ENCODE assay signal across 12 mouse cellular contexts in genomic region chr11:95257930-95258329, GRCm38 (mm10). TPM values are rescaled to one million over a fixed set of nuclear protein-coding genes. Genes with fewer than 3 reads are reported as not detected.
DNase-seq lines count a peak whose midpoint lies in the region; ATAC-seq and TF ChIP-seq lines count a peak whose summit lies in the region.
"Had no signal": no experiment of that assay in that cellular context is flagged by ENCODE, and none has a peak within 500 bp of the region (broad histone marks: within the 10 kb centered on the region; RNA-seq: fewer than 3 reads in every experiment).

No protein-coding gene starts in this region.

- no peak for TF ChIP-seq CTCF in liver, postnatal 0 days (IDR thresholded peaks at IDR 0.05; ENCODE audit: low read depth)

- WGBS in forebrain, embryonic 13.5 days: 58% methylated on average over 4 of the region's 4 CpGs
- WGBS in forebrain, embryonic 12.5 days: 56% methylated on average over 4 of the region's 4 CpGs
- 62% methylated on average over 4 of the region's 4 CpGs for WGBS in limb, embryonic 11.5 days
- WGBS in limb, embryonic 10.5 days: 66% methylated on average over 4 of the region's 4 CpGs
- WGBS in forebrain, embryonic 15.5 days: 57% methylated on average over 4 of the region's 4 CpGs
- WGBS in liver, postnatal 0 days (ENCODE audit: insufficient replicate concordance): 49% methylated on average over 4 of the region's 4 CpGs

- no peak overlapping the region for H3K4me3 ChIP-seq in forebrain, embryonic 13.5 days
- no peak overlapping the region for H3K4me3 ChIP-seq in forebrain, embryonic 12.5 days (replicated peaks)
- H3K4me3 ChIP-seq in limb, embryonic 11.5 days (ENCODE audit: low read depth, low read length): no peak overlapping the region
- no peak overlapping the region for H3K4me3 ChIP-seq in limb, embryonic 10.5 days
- H3K4me3 ChIP-seq in forebrain, embryonic 15.5 days: no peak overlapping the region
- H3K4me3 ChIP-seq in liver, postnatal 0 days (ENCODE audit: low read depth, low read length): no peak overlapping the region

- H3K9ac ChIP-seq in forebrain, embryonic 13.5 days: no peak overlapping the region
- no peak overlapping the region for H3K9ac ChIP-seq in forebrain, embryonic 12.5 days
- H3K9ac ChIP-seq in limb, embryonic 11.5 days (ENCODE audit: low read length): no peak overlapping the region
- no peak overlapping the region for H3K9ac ChIP-seq in forebrain, embryonic 15.5 days (replicated peaks)
- H3K9ac ChIP-seq in liver, postnatal 0 days (replicated peaks): no peak overlapping the region
- H3K9ac ChIP-seq: liver, embryonic 14.5 days had no signal

- H3K36me3 ChIP-seq in forebrain, embryonic 13.5 days (ENCODE audit: poor library complexity, severe bottlenecking): no peaks in the 10 kb centered on the region
- no peaks in the 10 kb centered on the region for H3K36me3 ChIP-seq in forebrain, embryonic 12.5 days (replicated peaks)
- H3K36me3 ChIP-seq in limb, embryonic 11.5 days (ENCODE audit: control insufficient read depth, insufficient read depth, low read length): no peaks in the 10 kb centered on the region
- H3K36me3 ChIP-seq in limb, embryonic 10.5 days: no peaks in the 10 kb centered on the region
- H3K36me3 ChIP-seq in forebrain, embryonic 15.5 days: no peaks in the 10 kb centered on the region
- H3K36me3 ChIP-seq in liver, postnatal 0 days (replicated peaks; ENCODE audit: insufficient read depth, low read length): no peaks in the 10 kb centered on the region
- H3K36me3 ChIP-seq: midbrain, embryonic 10.5 days had no signal

- DNase-seq in limb, embryonic 11.5 days (ENCODE audit: low spot score): no peak
- DNase-seq in limb, embryonic 10.5 days (ENCODE audit: low spot score): no peak
- DNase-seq in liver, postnatal 0 days: no peak
- no peak for DNase-seq in embryo, embryonic 10 days (ENCODE audit: low spot score)
- DNase-seq in adrenal gland, adult 8-10 months: no peak

- H3K27ac ChIP-seq in forebrain, embryonic 13.5 days: no peak overlapping the region
- H3K27ac ChIP-seq in forebrain, embryonic 12.5 days: no peak overlapping the region
- no peak overlapping the region for H3K27ac ChIP-seq in limb, embryonic 11.5 days (replicated peaks; ENCODE audit: low read depth, low read length)
- no peak overlapping the region for H3K27ac ChIP-seq in limb, embryonic 10.5 days
- no peak overlapping the region for H3K27ac ChIP-seq in forebrain, embryonic 15.5 days (replicated peaks)
- no peak overlapping the region for H3K27ac ChIP-seq in liver, postnatal 0 days (ENCODE audit: low read depth)
- H3K27ac ChIP-seq: liver, embryonic 14.5 days had no signal

- H3K9me3 ChIP-seq in forebrain, embryonic 13.5 days (replicated peaks): no peaks in the 10 kb centered on the region
- H3K9me3 ChIP-seq in forebrain, embryonic 12.5 days: no peaks in the 10 kb centered on the region
- no peaks in the 10 kb centered on the region for H3K9me3 ChIP-seq in limb, embryonic 11.5 days (ENCODE audit: control insufficient read depth, low read length)
- no peaks in the 10 kb centered on the region for H3K9me3 ChIP-seq in limb, embryonic 10.5 days (replicated peaks)
- no peaks in the 10 kb centered on the region for H3K9me3 ChIP-seq in forebrain, embryonic 15.5 days
- no peaks in the 10 kb centered on the region for H3K9me3 ChIP-seq in liver, postnatal 0 days (ENCODE audit: low read length)
- H3K9me3 ChIP-seq: midbrain, embryonic 10.5 days had no signal

- H3K27me3 ChIP-seq in forebrain, embryonic 13.5 days: peaks cover 12% of the 10 kb centered on the region
- peaks cover 43% of the 10 kb centered on the region for H3K27me3 ChIP-seq in forebrain, embryonic 12.5 days
- H3K27me3 ChIP-seq in limb, embryonic 11.5 days (ENCODE audit: control insufficient read depth, insufficient read depth, low read length): no peaks in the 10 kb centered on the region
- H3K27me3 ChIP-seq in limb, embryonic 10.5 days (ENCODE audit: low read depth, poor library complexity, severe bottlenecking): peaks cover 14% of the 10 kb centered on the region; the same call in 1 of the 2 replicates
- no peaks in the 10 kb centered on the region for H3K27me3 ChIP-seq in forebrain, embryonic 15.5 days
- H3K27me3 ChIP-seq in liver, postnatal 0 days (ENCODE audit: insufficient read depth, low read length): no peaks in the 10 kb centered on the region

- ATAC-seq in forebrain, embryonic 13.5 days: no peak
- ATAC-seq in forebrain, embryonic 12.5 days (ENCODE audit: low FRiP score): no peak
- no peak for ATAC-seq in limb, embryonic 11.5 days (ENCODE audit: insufficient number of reproducible peaks, low FRiP score, low TSS enrichment, low read depth)
- no peak for ATAC-seq in forebrain, embryonic 15.5 days (replicated peaks)
- ATAC-seq in liver, postnatal 0 days: no peak

- peaks cover 15% of the 10 kb centered on the region for H3K4me1 ChIP-seq in forebrain, embryonic 13.5 days
- H3K4me1 ChIP-seq in forebrain, embryonic 12.5 days: peaks cover 16% of the 10 kb centered on the region
- H3K4me1 ChIP-seq in limb, embryonic 11.5 days (ENCODE audit: control insufficient read depth, insufficient read depth, low read length): no peaks in the 10 kb centered on the region
- H3K4me1 ChIP-seq in limb, embryonic 10.5 days: peaks cover 18% of the 10 kb centered on the region
- H3K4me1 ChIP-seq in forebrain, embryonic 15.5 days: peaks cover 16% of the 10 kb centered on the region
- peaks cover 16% of the 10 kb centered on the region for H3K4me1 ChIP-seq in liver, postnatal 0 days (ENCODE audit: insufficient read depth)

- TF ChIP-seq EP300 in liver, postnatal 0 days (IDR thresholded peaks at IDR 0.05; ENCODE audit: low read depth): no peak

- H3K4me2 ChIP-seq in forebrain, embryonic 13.5 days: peak overlapping the region; percentile 82
- no peak overlapping the region for H3K4me2 ChIP-seq in forebrain, embryonic 12.5 days
- H3K4me2 ChIP-seq in limb, embryonic 11.5 days (ENCODE audit: low read depth, severe bottlenecking): peak overlapping the region; percentile 82; the same call in 1 of the 2 replicates
- peak overlapping the region; percentile 91; the same call in 1 of the 2 replicates for H3K4me2 ChIP-seq in forebrain, embryonic 15.5 days (replicated peaks)
- H3K4me2 ChIP-seq in liver, postnatal 0 days (ENCODE audit: low read depth, low read length): peak overlapping the region; percentile 98; the same call in 1 of the 2 replicates

RNA-seq across cellular contexts. Expression of gene Tac4, which starts 3.4 kb away (rescaled TPM):
- not detected in 2 replicates for polyA plus RNA-seq in forebrain, embryonic 13.5 days (2015; fragmentation: Nextera tagmentation; extraction: Ambion mirVana)
- 0.20 TPM in 1 of 2 replicates, not detected in the other for polyA plus RNA-seq in forebrain, embryonic 12.5 days (2016; fragmentation: Nextera tagmentation; extraction: Ambion mirVana)
- polyA plus RNA-seq in limb, embryonic 11.5 days (2014; fragmentation: Nextera tagmentation; extraction: Ambion mirVana): 0.20 TPM in 1 of 2 replicates, not detected in the other
- not detected in 2 replicates for polyA plus RNA-seq in limb, embryonic 10.5 days (2016; fragmentation: Nextera tagmentation; extraction: Ambion mirVana)
- not detected in 2 replicates for polyA plus RNA-seq in forebrain, embryonic 15.5 days (2015; fragmentation: Nextera tagmentation; extraction: Ambion mirVana)
- polyA plus RNA-seq in liver, postnatal 0 days (2015; fragmentation: Nextera tagmentation; extraction: Ambion mirVana): not detected in 2 replicates
- not detected for total RNA-seq in adrenal gland, adult 8-10 months (2022)
- total RNA-seq: hematopoietic stem cell, adult 5-6 weeks; layer of hippocampus, adult 2 months had no signal
- polyA plus RNA-seq: midbrain, embryonic 10.5 days had no signal

RNA-seq across cellular contexts. Expression of gene Kat7, which starts 52.1 kb away (rescaled TPM):
- 66.0 and 77.5 TPM in 2 replicates for polyA plus RNA-seq in forebrain, embryonic 13.5 days (2015; fragmentation: Nextera tagmentation; extraction: Ambion mirVana)
- polyA plus RNA-seq in forebrain, embryonic 12.5 days (2016; fragmentation: Nextera tagmentation; extraction: Ambion mirVana): 83.9 and 92.1 TPM in 2 replicates
- polyA plus RNA-seq in limb, embryonic 11.5 days (2014; fragmentation: Nextera tagmentation; extraction: Ambion mirVana): 80.4 and 84.7 TPM in 2 replicates
- polyA plus RNA-seq in limb, embryonic 10.5 days (2016; fragmentation: Nextera tagmentation; extraction: Ambion mirVana): 93.9 and 99.0 TPM in 2 replicates
- 75.7 and 75.9 TPM in 2 replicates for polyA plus RNA-seq in forebrain, embryonic 15.5 days (2015; fragmentation: Nextera tagmentation; extraction: Ambion mirVana)
- polyA plus RNA-seq in liver, postnatal 0 days (2015; fragmentation: Nextera tagmentation; extraction: Ambion mirVana): 16.8 and 19.4 TPM in 2 replicates
- 10 to 100 TPM; 50.4 to 86.8 (median 73.7) TPM for total RNA-seq in adrenal gland, adult 8-10 months (2022)
